Mouse (Mus musculus): ENCODE results near the gene Ccdc191. TPM values are rescaled to one million over a fixed set of nuclear protein-coding genes. Genes with fewer than 3 reads are reported as not detected.

The Ccdc191 gene
- polyA plus RNA-seq, 1 experiment from 2014 or later: 11.9 TPM

GRCm38 (mm10) chr16:43963291-43963690 is 73.7 kb downstream of the Ccdc191 start:
- Histone ChIP-seq H3K4me2 (ENCODE audit: low read depth, low read length) (no peak overlapping the region), H3K36me3 (ENCODE audit: control insufficient read depth, insufficient read depth, low read length) (no peaks in the 10 kb centered on the region), H3K9ac (ENCODE audit: low read depth, low read length) (no peak overlapping the region), H3K4me3 (ENCODE audit: low read depth, low read length) (no peak overlapping the region), H3K9me3 (ENCODE audit: control insufficient read depth, low read length) (no peaks in the 10 kb centered on the region), H3K27ac (replicated peaks; ENCODE audit: low read depth, low read length) (no peak overlapping the region), H3K4me1 (ENCODE audit: control insufficient read depth, insufficient read depth, low read length) (no peaks in the 10 kb centered on the region), H3K27me3 (replicated peaks; ENCODE audit: control insufficient read depth, insufficient read depth, low read length) (no peaks in the 10 kb centered on the region)
- 92% methylated on average over 9 of the region's 9 CpGs for WGBS
- ATAC-seq (ENCODE audit: low read depth) (no peak), DNase-seq (ENCODE audit: low spot score) (no peak)

GRCm38 (mm10) chr16:43963780-43964179 is 74.2 kb downstream of the Ccdc191 start:
- no peak overlapping the region for H3K9ac ChIP-seq (ENCODE audit: low read depth, low read length)
- H3K27me3 ChIP-seq (replicated peaks; ENCODE audit: control insufficient read depth, insufficient read depth, low read length): no peaks in the 10 kb centered on the region
- H3K4me2 ChIP-seq (ENCODE audit: low read depth, low read length): no peak overlapping the region
- no peak overlapping the region for H3K4me3 ChIP-seq (ENCODE audit: low read depth, low read length)
- no peak overlapping the region for H3K27ac ChIP-seq (replicated peaks; ENCODE audit: low read depth, low read length)
- DNase-seq (ENCODE audit: low spot score) (no peak), ATAC-seq (ENCODE audit: low read depth) (no peak)
- no peaks in the 10 kb centered on the region for H3K36me3 ChIP-seq (ENCODE audit: control insufficient read depth, insufficient read depth, low read length)
- no peaks in the 10 kb centered on the region for H3K9me3 ChIP-seq (ENCODE audit: control insufficient read depth, low read length)
- no peaks in the 10 kb centered on the region for H3K4me1 ChIP-seq (ENCODE audit: control insufficient read depth, insufficient read depth, low read length)
- 88% methylated on average over 3 of the region's 3 CpGs for WGBS

GRCm38 (mm10) chr16:43965781-43966389 is 76.3 kb downstream of the Ccdc191 start:
- H3K4me3 ChIP-seq (ENCODE audit: low read depth, low read length): no peak overlapping the region
- WGBS: 84% methylated on average over 13 of the region's 13 CpGs
- no peak for DNase-seq (ENCODE audit: low spot score)

GRCm38 (mm10) chr16:43970426-43970825 is 80.8 kb downstream of the Ccdc191 start:
- no peaks in the 10 kb centered on the region for H3K36me3 ChIP-seq (ENCODE audit: control insufficient read depth, insufficient read depth, low read length)
- H3K4me3 ChIP-seq (ENCODE audit: low read depth, low read length): no peak overlapping the region
- DNase-seq (ENCODE audit: low spot score) (no peak), ATAC-seq (ENCODE audit: low read depth) (no peak)
- WGBS: 81% methylated on average over 3 of the region's 3 CpGs
- H3K27me3 ChIP-seq (replicated peaks; ENCODE audit: control insufficient read depth, insufficient read depth, low read length): no peaks in the 10 kb centered on the region
- no peak overlapping the region for H3K27ac ChIP-seq (replicated peaks; ENCODE audit: low read depth, low read length)
- no peaks in the 10 kb centered on the region for H3K4me1 ChIP-seq (ENCODE audit: control insufficient read depth, insufficient read depth, low read length)
- H3K9me3 ChIP-seq (ENCODE audit: control insufficient read depth, low read length): no peaks in the 10 kb centered on the region
- H3K4me2 ChIP-seq (ENCODE audit: low read depth, low read length): no peak overlapping the region
- H3K9ac ChIP-seq (ENCODE audit: low read depth, low read length): no peak overlapping the region

More at GRCm38 (mm10) chr16:43965781-43966389, 76.3 kb downstream of the Ccdc191 start:
- Histone ChIP-seq H3K9me3 (ENCODE audit: control insufficient read depth, low read length) (no peaks in the 10 kb centered on the region), H3K4me1 (ENCODE audit: control insufficient read depth, insufficient read depth, low read length) (no peaks in the 10 kb centered on the region), H3K27me3 (replicated peaks; ENCODE audit: control insufficient read depth, insufficient read depth, low read length) (no peaks in the 10 kb centered on the region), H3K36me3 (ENCODE audit: control insufficient read depth, insufficient read depth, low read length) (no peaks in the 10 kb centered on the region), H3K9ac (ENCODE audit: low read depth, low read length) (no peak overlapping the region), H3K4me2 (ENCODE audit: low read depth, low read length) (no peak overlapping the region), H3K27ac (replicated peaks; ENCODE audit: low read depth, low read length) (no peak overlapping the region)
- ATAC-seq (ENCODE audit: low read depth): no peak

GRCm38 (mm10) chr16:43971189-43971588 is 81.6 kb downstream of the Ccdc191 start:
- H3K4me1 ChIP-seq (ENCODE audit: control insufficient read depth, insufficient read depth, low read length): no peaks in the 10 kb centered on the region
- no peak overlapping the region for H3K4me2 ChIP-seq (ENCODE audit: low read depth, low read length)
- no peak overlapping the region for H3K4me3 ChIP-seq (ENCODE audit: low read depth, low read length)
- H3K27ac ChIP-seq (replicated peaks; ENCODE audit: low read depth, low read length): no peak overlapping the region
- no peaks in the 10 kb centered on the region for H3K27me3 ChIP-seq (replicated peaks; ENCODE audit: control insufficient read depth, insufficient read depth, low read length)
- no peak overlapping the region for H3K9ac ChIP-seq (ENCODE audit: low read depth, low read length)
- no peaks in the 10 kb centered on the region for H3K36me3 ChIP-seq (ENCODE audit: control insufficient read depth, insufficient read depth, low read length)
- whole genome bisulfite sequencing: 93% methylated on average over 11 of the region's 11 CpGs
- no peak for ATAC-seq (ENCODE audit: low read depth)
- no peaks in the 10 kb centered on the region for H3K9me3 ChIP-seq (ENCODE audit: control insufficient read depth, low read length)
- no peak for DNase-seq (ENCODE audit: low spot score)

- WGBS: 95% methylated on average over 9 of the region's 9 CpGs
- DNase-seq (ENCODE audit: low spot score) (no peak), ATAC-seq (ENCODE audit: low read depth) (no peak)
- no peaks in the 10 kb centered on the region for H3K36me3 ChIP-seq (ENCODE audit: control insufficient read depth, insufficient read depth, low read length)
- no peaks in the 10 kb centered on the region for H3K9me3 ChIP-seq (ENCODE audit: control insufficient read depth, low read length)
- no peak overlapping the region for H3K4me3 ChIP-seq (ENCODE audit: low read depth, low read length)
- no peak overlapping the region for H3K27ac ChIP-seq (replicated peaks; ENCODE audit: low read depth, low read length)
- H3K27me3 ChIP-seq (replicated peaks; ENCODE audit: control insufficient read depth, insufficient read depth, low read length): no peaks in the 10 kb centered on the region
- no peaks in the 10 kb centered on the region for H3K4me1 ChIP-seq (ENCODE audit: control insufficient read depth, insufficient read depth, low read length)
- no peak overlapping the region for H3K4me2 ChIP-seq (ENCODE audit: low read depth, low read length)
- no peak overlapping the region for H3K9ac ChIP-seq (ENCODE audit: low read depth, low read length)
These were observed 82.1 kb downstream of the Ccdc191 start for GRCm38 (mm10) chr16:43971741-43972140.

- no peaks in the 10 kb centered on the region for H3K4me1 ChIP-seq (ENCODE audit: control insufficient read depth, insufficient read depth, low read length)
- H3K27me3 ChIP-seq (replicated peaks; ENCODE audit: control insufficient read depth, insufficient read depth, low read length): no peaks in the 10 kb centered on the region
- no peaks in the 10 kb centered on the region for H3K9me3 ChIP-seq (ENCODE audit: control insufficient read depth, low read length)
- no peak overlapping the region for H3K4me3 ChIP-seq (ENCODE audit: low read depth, low read length)
- ATAC-seq (ENCODE audit: low read depth) (no peak), DNase-seq (ENCODE audit: low spot score) (no peak)
- H3K4me2 ChIP-seq (ENCODE audit: low read depth, low read length): no peak overlapping the region
- 87% methylated on average over 2 of the region's 2 CpGs for WGBS
- H3K36me3 ChIP-seq (ENCODE audit: control insufficient read depth, insufficient read depth, low read length): no peaks in the 10 kb centered on the region
- H3K9ac ChIP-seq (ENCODE audit: low read depth, low read length): no peak overlapping the region
- no peak overlapping the region for H3K27ac ChIP-seq (replicated peaks; ENCODE audit: low read depth, low read length)
These were observed 82.8 kb downstream of the Ccdc191 start for GRCm38 (mm10) chr16:43972391-43972790.

- H3K4me3 ChIP-seq (ENCODE audit: low read depth, low read length): no peak overlapping the region
- WGBS: 96% methylated on average over 11 of the region's 11 CpGs
- H3K4me1 ChIP-seq (ENCODE audit: control insufficient read depth, insufficient read depth, low read length): no peaks in the 10 kb centered on the region
- H3K4me2 ChIP-seq (ENCODE audit: low read depth, low read length): no peak overlapping the region
- no peaks in the 10 kb centered on the region for H3K36me3 ChIP-seq (ENCODE audit: control insufficient read depth, insufficient read depth, low read length)
- DNase-seq (ENCODE audit: low spot score) (no peak), ATAC-seq (ENCODE audit: low read depth) (no peak)
- H3K27ac ChIP-seq (replicated peaks; ENCODE audit: low read depth, low read length): no peak overlapping the region
- H3K9ac ChIP-seq (ENCODE audit: low read depth, low read length): no peak overlapping the region
- H3K27me3 ChIP-seq (replicated peaks; ENCODE audit: control insufficient read depth, insufficient read depth, low read length): peaks cover 4% of the 10 kb centered on the region; the same call in 1 of the 2 replicates
- H3K9me3 ChIP-seq (ENCODE audit: control insufficient read depth, low read length): no peaks in the 10 kb centered on the region
These were observed 83.5 kb downstream of the Ccdc191 start for GRCm38 (mm10) chr16:43973147-43973546.

GRCm38 (mm10) chr16:43973606-43974220 is 84.1 kb downstream of the Ccdc191 start:
- Histone ChIP-seq H3K4me2 (ENCODE audit: low read depth, low read length) (no peak overlapping the region), H3K4me1 (ENCODE audit: control insufficient read depth, insufficient read depth, low read length) (no peaks in the 10 kb centered on the region), H3K27ac (replicated peaks; ENCODE audit: low read depth, low read length) (no peak overlapping the region), H3K4me3 (ENCODE audit: low read depth, low read length) (no peak overlapping the region), H3K9me3 (ENCODE audit: control insufficient read depth, low read length) (no peaks in the 10 kb centered on the region), H3K36me3 (ENCODE audit: control insufficient read depth, insufficient read depth, low read length) (no peaks in the 10 kb centered on the region), H3K27me3 (replicated peaks; ENCODE audit: control insufficient read depth, insufficient read depth, low read length) (peaks cover 10% of the 10 kb centered on the region; the same call in 1 of the 2 replicates), H3K9ac (ENCODE audit: low read depth, low read length) (no peak overlapping the region)
- no peak for DNase-seq (ENCODE audit: low spot score)
- ATAC-seq (ENCODE audit: low read depth): no peak
- 69% methylated on average over 22 of the region's 22 CpGs for WGBS
